Mouse (Mus musculus) ES-E14 (cell line): ENCODE measurements around the gene Ccdc88c.

ENCODE experiments used
- HCFC1 ChIP-seq: IDR thresholded peaks from 2 replicates; pipeline ENCODE4 v1.6.1; 2012; ENCODE audit warnings: low read length, inconsistent platforms, borderline replicate concordance; ENCODE audit not compliant: insufficient read depth
- MAFK ChIP-seq: IDR thresholded peaks from 2 replicates; pipeline ENCODE4 v1.6.1; 2014; ENCODE audit warnings: mild to moderate bottlenecking, low read depth, low read length, inconsistent platforms; ENCODE audit not compliant: insufficient read depth
- ZC3H11A ChIP-seq: IDR thresholded peaks from 2 replicates; pipeline ENCODE4 v1.6.1; 2012; ENCODE audit warnings: low read depth, mild to moderate bottlenecking, inconsistent platforms, low read length, borderline replicate concordance
- ZNF384 ChIP-seq: IDR thresholded peaks from 2 replicates; pipeline ENCODE4 v1.6.1; 2012; ENCODE audit warnings: low read depth, low read length, inconsistent platforms

DNA sequence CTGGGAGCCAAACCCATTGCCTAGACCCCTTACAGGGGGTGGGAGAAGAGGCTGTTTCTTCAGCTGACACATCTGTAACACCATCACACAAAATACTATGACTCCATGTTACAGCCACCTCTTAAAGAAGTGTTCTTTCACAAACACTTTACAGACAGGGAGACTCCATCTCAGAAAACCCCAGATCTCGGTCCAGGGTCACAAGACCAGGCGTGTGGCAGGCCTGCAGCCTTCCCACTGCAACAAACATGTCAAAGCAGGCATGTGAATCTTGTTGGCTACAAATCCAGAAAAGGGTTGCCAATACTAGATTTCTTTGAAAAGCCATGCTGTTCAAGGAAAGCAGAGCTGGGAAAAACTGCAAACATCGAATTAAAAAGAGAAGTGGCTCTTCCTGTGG, 87.5 kb downstream of the Ccdc88c start:
- TF ChIP-seq ZNF384 (no peak), HCFC1 (no peak), ZC3H11A (no peak), MAFK (no peak)
